Mouse (Mus musculus) left cerebral cortex, adult 2 months (tissue): ENCODE measurements around the gene Plekhg3. TPM values are rescaled to one million over a fixed set of nuclear protein-coding genes. Genes with fewer than 3 reads are reported as not detected.

Experiments
- DNase-seq, 2 experiments: peaks; one replicate each; pipeline ENCODE4 v3.0.0; 2021 to 2022; ENCODE audit warnings: low spot score in 2 of 2, mixed read lengths in 1 of 2; ENCODE audit errors: extremely low spot score in 1 of 2
- H3K27ac ChIP-seq: fragments of 200-600 bp; 2 replicates; pipeline ENCODE4 v1.8.1; 2022
- H3K4me3 ChIP-seq: fragments of 200-600 bp; 2 replicates; pipeline ENCODE4 v1.8.1; 2022
- CTCF ChIP-seq: fragments of 200-600 bp; IDR thresholded peaks from 2 replicates; pipeline ENCODE4 v1.8.1; 2022; ENCODE audit warnings: antibody characterized with exemption, mild to moderate bottlenecking, moderate library complexity
- intact Hi-C: fragments of 180-260 bp; cut with DNase I; formaldehyde crosslinking; loops from one replicate; pipeline ENCODE4 v1.15.1; 2025
- microRNA-seq, 2 experiments: library from miRNA; unstranded; fragments of <30 nt; microRNA quantifications; one replicate each; pipeline ENCODE4 v1.2.0; 2021
- total RNA-seq, 2 experiments: library from RNA; stranded (reverse); gene quantifications; 2 replicates each; pipeline ENCODE4 v1.2.3; 2021

Plekhg3 gene
- total RNA-seq, 2 experiments from 2014 or later: 15.0 to 15.2 TPM

DNA sequence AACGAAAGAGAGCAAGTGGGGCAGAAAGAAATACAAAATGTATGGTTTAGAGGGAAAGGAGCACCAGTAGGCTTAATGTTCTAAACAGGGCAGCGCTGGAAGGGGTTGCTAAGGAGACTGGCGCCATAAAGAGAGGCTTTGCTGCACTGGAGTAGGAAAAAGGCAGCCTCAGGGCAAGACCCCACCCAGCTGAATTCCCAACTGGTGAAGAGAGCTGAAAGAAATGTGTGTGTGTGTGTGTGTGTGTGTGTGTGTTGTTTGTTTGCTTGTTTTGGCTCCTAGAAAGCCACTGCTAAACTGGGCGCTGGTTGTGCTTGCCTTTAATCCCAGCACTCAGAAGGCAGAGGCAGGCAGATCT, 84.9 kb downstream of the Plekhg3 start:
- no peak overlapping the region for H3K4me3 ChIP-seq
- intact Hi-C loops: no loop called here
- no peak for DNase-seq
- TF ChIP-seq CTCF: no peak
- no peak overlapping the region for H3K27ac ChIP-seq

GRCm38 (mm10) chr12:76618175-76618574, 87.5 kb downstream of the Plekhg3 start:
- DNase-seq: no peak
- Histone ChIP-seq H3K4me3 (no peak overlapping the region), H3K27ac (no peak overlapping the region)
- TF ChIP-seq CTCF: no peak
- intact Hi-C loops: no loop called here

DNA sequence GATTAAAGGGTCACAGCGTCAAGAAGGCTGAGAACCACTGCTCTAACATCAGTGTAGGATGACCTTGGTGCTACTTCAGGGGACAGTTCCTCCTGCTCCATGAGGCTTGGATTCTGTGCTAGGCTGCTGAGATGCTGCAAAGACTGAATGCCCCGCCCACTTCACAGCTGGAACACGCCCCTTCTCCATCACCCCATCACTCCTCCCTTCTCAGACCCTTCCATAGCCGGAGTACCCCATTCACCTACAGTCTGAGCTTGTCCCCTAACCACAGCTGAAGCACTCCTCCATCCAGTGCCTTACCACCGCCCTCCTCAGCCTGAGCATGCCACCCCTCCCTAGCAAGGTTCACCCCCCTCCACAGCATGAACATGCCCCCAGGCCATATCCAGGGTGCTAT, 89.2 kb downstream of the Plekhg3 start:
- intact Hi-C loops: no loop called here
- H3K27ac ChIP-seq: no peak overlapping the region
- no peak for DNase-seq
- H3K4me3 ChIP-seq: no peak overlapping the region
- no peak for TF ChIP-seq CTCF

- H3K4me3 ChIP-seq: no peak overlapping the region
- no peak for DNase-seq
Observed at GRCm38 (mm10) chr12:76623374-76623773, 92.7 kb downstream of the Plekhg3 start.

More at GRCm38 (mm10) chr12:76623374-76623773, 92.7 kb downstream of the Plekhg3 start:
- no peak overlapping the region for H3K27ac ChIP-seq
- no peak for TF ChIP-seq CTCF
- intact Hi-C loops: no loop called here

Small RNA genes within 50 kb of the gene (microRNA-seq; reads per million reads assigned to microRNA genes)
- gene Mir5135: 0 reads per million in 2 experiments

Other genes starting within 250 kb of the Plekhg3 start
- 10 to 100 TPM; 85.4 to 93.5 TPM for gene Akap5, start 206.0 kb upstream of the Plekhg3 start, total RNA-seq
- gene Zbtb25, start 161.3 kb upstream of the Plekhg3 start, total RNA-seq: 10 to 100 TPM; 17.6 to 19.9 TPM
- 1 to 10 TPM; 6.8 to 7.1 TPM for gene Zbtb1, start 160.6 kb upstream of the Plekhg3 start, total RNA-seq
- gene Hspa2, start 126.7 kb upstream of the Plekhg3 start, total RNA-seq: 10 to 100 TPM; 64.9 to 66.4 TPM
- gene Ppp1r36, start 113.4 kb upstream of the Plekhg3 start, total RNA-seq: 1 to 10 TPM; 1.1 to 1.4 TPM
- gene Sptb, start 179.7 kb downstream of the Plekhg3 start, total RNA-seq: 100 to 1,000 TPM in 1 of 2 experiments, 10 to 100 TPM in 1; 96.7 to 104 TPM
- 10 to 100 TPM; 35.3 to 35.4 TPM for gene Churc1, start 234.6 kb downstream of the Plekhg3 start, total RNA-seq
- 10 to 100 TPM; 27.9 to 28.4 TPM for gene Fntb, start 234.7 kb downstream of the Plekhg3 start, total RNA-seq